Mouse (Mus musculus) forebrain, embryonic 16.5 days (tissue): ENCODE measurements around the gene Tmem143. TPM values are rescaled to one million over a fixed set of nuclear protein-coding genes. Genes with fewer than 3 reads are reported as not detected.
A peak's percentile ranks its signal among the peaks of the same experiment; 100 is the strongest.

Experiments used
- ATAC-seq: fragments of 200-750 bp; cut with Nextera tagmentation; 2 replicates; pipeline ENCODE4 v1.8.0; 2017; ENCODE audit warnings: mild to moderate bottlenecking, moderate library complexity
- H3K27ac ChIP-seq: fragments of 300-500 bp; sonication (generic); 2 replicates; pipeline ENCODE4 v1.5.1; 2014; ENCODE audit warnings: low read length, control low read depth
- H3K27me3 ChIP-seq: fragments of 300-500 bp; sonication (generic); replicated peaks from 2 replicates; pipeline ENCODE4 v1.6.1; 2014; ENCODE audit warnings: low read length; ENCODE audit not compliant: control insufficient read depth, insufficient read depth
- H3K36me3 ChIP-seq: fragments of 300-500 bp; sonication (generic); 2 replicates; pipeline ENCODE4 v1.6.1; 2014; ENCODE audit not compliant: control insufficient read depth, insufficient read depth
- H3K4me1 ChIP-seq: fragments of 300-500 bp; sonication (generic); replicated peaks from 2 replicates; pipeline ENCODE4 v1.6.1; 2014; ENCODE audit warnings: low read length; ENCODE audit not compliant: control insufficient read depth, insufficient read depth
- H3K4me2 ChIP-seq: fragments of 300-500 bp; sonication (generic); 2 replicates; pipeline ENCODE4 v1.6.1; 2014; ENCODE audit warnings: mild to moderate bottlenecking, low read length, control low read depth
- H3K4me3 ChIP-seq: fragments of 300-500 bp; sonication (generic); replicated peaks from 2 replicates; pipeline ENCODE4 v1.5.1; 2014; ENCODE audit warnings: mild to moderate bottlenecking, low read length, control low read depth
- H3K9ac ChIP-seq: fragments of 300-500 bp; sonication (generic); replicated peaks from 2 replicates; pipeline ENCODE4 v1.6.1; 2014; ENCODE audit warnings: low read depth, low read length, control low read depth
- H3K9me3 ChIP-seq: fragments of 300-500 bp; sonication (generic); 2 replicates; pipeline ENCODE4 v1.6.1; 2016; ENCODE audit warnings: low read length; ENCODE audit not compliant: control insufficient read depth
- WGBS: fragments of 180-500 bp; shearing (Covaris S2); extraction: QIAGEN DNeasy Blood & Tissue Kit; methylation state at CpG from one replicate; pipeline ENCODE4 v1.1.7; 2014; 5-methylcytosine and 5-hydroxymethylcytosine counted together
- polyA plus RNA-seq: library from polyadenylated mRNA; unstranded; fragments of >200 nt; fragmentation: Nextera tagmentation; extraction: Ambion mirVana; gene quantifications from 2 replicates; pipeline ENCODE4 v1.2.1, GENCODE M21; 2015

Tmem143 gene
- polyA plus RNA-seq: 5.7 and 6.0 TPM in 2 replicates

GRCm38 (mm10) chr7:45896517-45897257 lies at the start of gene Tmem143, which contains the start of gene Syngr4:
TSS of gene Tmem143 (plus strand) at chr7:45896941.
TSS of gene Syngr4 (minus strand) at chr7:45896714.
- H3K36me3 ChIP-seq: no peaks in the 10 kb centered on the region
- peaks cover 7% of the 10 kb centered on the region for H3K4me1 ChIP-seq
- peak within 1 kb of the TSS; percentile 60 for H3K4me3 ChIP-seq
- WGBS: 1% methylated on average over 40 of the region's 40 CpGs
- ATAC-seq: peak; percentile 87
- peak within 1 kb of the TSS; percentile 70 for H3K9ac ChIP-seq
- no peaks in the 10 kb centered on the region for H3K27me3 ChIP-seq
- no peaks in the 10 kb centered on the region for H3K9me3 ChIP-seq
- peak within 1 kb of the TSS; percentile 94 for H3K4me2 ChIP-seq
- H3K27ac ChIP-seq: peak within 1 kb of the TSS; percentile 73

GRCm38 (mm10) chr7:45848447-45849027 lies 48.2 kb upstream of the Tmem143 start:
- no peaks in the 10 kb centered on the region for H3K4me1 ChIP-seq
- no peaks in the 10 kb centered on the region; the same call in 1 of the 2 replicates for H3K27me3 ChIP-seq
- no peak overlapping the region for H3K4me2 ChIP-seq
- no peaks in the 10 kb centered on the region for H3K36me3 ChIP-seq
- no peak overlapping the region for H3K4me3 ChIP-seq
- H3K9ac ChIP-seq: no peak overlapping the region
- no peak overlapping the region for H3K27ac ChIP-seq
- WGBS: 5% methylated on average over 6 of the region's 6 CpGs
- no peak for ATAC-seq
- no peaks in the 10 kb centered on the region for H3K9me3 ChIP-seq

GRCm38 (mm10) chr7:45850661-45851060 lies 46.1 kb upstream of the Tmem143 start:
- WGBS: 81% methylated on average over 3 of the region's 3 CpGs
- no peak for ATAC-seq
- Histone ChIP-seq H3K4me3 (no peak overlapping the region), H3K27me3 (no peaks in the 10 kb centered on the region; the same call in 1 of the 2 replicates), H3K36me3 (no peaks in the 10 kb centered on the region), H3K9ac (no peak overlapping the region), H3K4me1 (no peaks in the 10 kb centered on the region), H3K4me2 (no peak overlapping the region), H3K9me3 (no peaks in the 10 kb centered on the region), H3K27ac (no peak overlapping the region)

GRCm38 (mm10) chr7:45853089-45853488 lies 43.7 kb upstream of the Tmem143 start:
- Histone ChIP-seq H3K4me2 (no peak overlapping the region), H3K27me3 (peaks cover 13% of the 10 kb centered on the region), H3K36me3 (no peaks in the 10 kb centered on the region), H3K27ac (no peak overlapping the region), H3K9ac (no peak overlapping the region), H3K9me3 (no peaks in the 10 kb centered on the region), H3K4me3 (no peak overlapping the region), H3K4me1 (peaks cover 9% of the 10 kb centered on the region)
- WGBS: 77% methylated on average over 12 of the region's 12 CpGs
- no peak for ATAC-seq

GRCm38 (mm10) chr7:45856950-45857901 lies 39.5 kb upstream of the Tmem143 start:
- H3K27me3 ChIP-seq: peaks cover 17% of the 10 kb centered on the region
- ATAC-seq: no peak
- H3K36me3 ChIP-seq: no peaks in the 10 kb centered on the region
- 3% methylated on average over 30 of the region's 30 CpGs for WGBS
- H3K4me2 ChIP-seq: peak overlapping the region; percentile 66
- H3K9ac ChIP-seq: peak overlapping the region; percentile 51
- no peak overlapping the region for H3K27ac ChIP-seq
- peaks cover 9% of the 10 kb centered on the region for H3K4me1 ChIP-seq
- peak overlapping the region; percentile 42 for H3K4me3 ChIP-seq
- H3K9me3 ChIP-seq: no peaks in the 10 kb centered on the region

- H3K27me3 ChIP-seq: peaks cover 17% of the 10 kb centered on the region
Observed at GRCm38 (mm10) chr7:45859008-45859407, 37.7 kb upstream of the Tmem143 start.

GRCm38 (mm10) chr7:45862804-45863203 lies 33.9 kb upstream of the Tmem143 start:
- 88% methylated on average over 7 of the region's 7 CpGs for WGBS
- Histone ChIP-seq H3K9me3 (no peaks in the 10 kb centered on the region), H3K27ac (no peak overlapping the region), H3K9ac (no peak overlapping the region), H3K4me2 (no peak overlapping the region), H3K4me1 (peaks cover 17% of the 10 kb centered on the region), H3K4me3 (no peak overlapping the region), H3K27me3 (peaks cover 7% of the 10 kb centered on the region), H3K36me3 (no peaks in the 10 kb centered on the region)
- no peak for ATAC-seq

More at GRCm38 (mm10) chr7:45859008-45859407, 37.7 kb upstream of the Tmem143 start:
- WGBS: 70% methylated on average over 4 of the region's 4 CpGs
- no peaks in the 10 kb centered on the region for H3K9me3 ChIP-seq
- no peak overlapping the region for H3K27ac ChIP-seq
- ATAC-seq: no peak
- H3K4me2 ChIP-seq: no peak overlapping the region
- no peak overlapping the region for H3K9ac ChIP-seq
- H3K36me3 ChIP-seq: no peaks in the 10 kb centered on the region
- H3K4me3 ChIP-seq: no peak overlapping the region
- H3K4me1 ChIP-seq: peaks cover 9% of the 10 kb centered on the region

GRCm38 (mm10) chr7:45864435-45864834 lies 32.3 kb upstream of the Tmem143 start:
- H3K4me1 ChIP-seq: peaks cover 28% of the 10 kb centered on the region
- 0 out of 2 replicates have a peak, but pooled peaks cover 2% of the 10 kb centered on the region for H3K27me3 ChIP-seq
- H3K4me2 ChIP-seq: no peak overlapping the region
- H3K9ac ChIP-seq: no peak overlapping the region
- H3K9me3 ChIP-seq: no peaks in the 10 kb centered on the region
- no peak overlapping the region for H3K4me3 ChIP-seq
- ATAC-seq: no peak
- no peaks in the 10 kb centered on the region for H3K36me3 ChIP-seq
- WGBS: 63% methylated on average over 3 of the region's 3 CpGs
- H3K27ac ChIP-seq: no peak overlapping the region
